Mouse (Mus musculus) hindbrain, embryonic 16.5 days (tissue): ENCODE measurements around the gene Tmem37. TPM values are rescaled to one million over a fixed set of nuclear protein-coding genes. Genes with fewer than 3 reads are reported as not detected.
"Not testable (repeated sequence)": the region's sequence is repeated elsewhere in the genome, so short reads cannot be mapped to it uniquely, and the experiment has no call there.

ENCODE experiments used
- ATAC-seq: fragments of 200-750 bp; cut with Nextera tagmentation; 2 replicates; pipeline ENCODE4 v1.8.0; 2017; ENCODE audit warnings: moderate TSS enrichment, moderate library complexity
- H3K27ac ChIP-seq: fragments of 300-500 bp; sonication (generic); 2 replicates; pipeline ENCODE4 v1.5.1; 2014; ENCODE audit warnings: low read depth, mild to moderate bottlenecking, control low read depth, low read length, moderate library complexity
- H3K27me3 ChIP-seq: fragments of 300-500 bp; sonication (generic); replicated peaks from 2 replicates; pipeline ENCODE4 v1.6.1; 2014; ENCODE audit warnings: low read length; ENCODE audit not compliant: control insufficient read depth, insufficient read depth
- H3K36me3 ChIP-seq: fragments of 300-500 bp; sonication (generic); 2 replicates; pipeline ENCODE4 v1.6.1; 2014; ENCODE audit warnings: mild to moderate bottlenecking, low read length, moderate library complexity, mixed read lengths; ENCODE audit not compliant: control insufficient read depth, insufficient read depth
- H3K4me1 ChIP-seq: fragments of 300-500 bp; sonication (generic); 2 replicates; pipeline ENCODE4 v1.6.1; 2014; ENCODE audit warnings: low read depth, low read length; ENCODE audit not compliant: control insufficient read depth, insufficient read depth
- H3K4me2 ChIP-seq: fragments of 300-500 bp; sonication (generic); 2 replicates; pipeline ENCODE4 v1.6.1; 2014; ENCODE audit warnings: mild to moderate bottlenecking, low read length, control low read depth, moderate library complexity
- H3K4me3 ChIP-seq: fragments of 300-500 bp; sonication (generic); 2 replicates; pipeline ENCODE4 v1.5.1; 2014; ENCODE audit warnings: mild to moderate bottlenecking, low read length, control low read depth, moderate library complexity
- H3K9ac ChIP-seq: fragments of 300-500 bp; sonication (generic); 2 replicates; pipeline ENCODE4 v1.6.1; 2014; ENCODE audit warnings: low read depth, mild to moderate bottlenecking, control low read depth, low read length, moderate library complexity
- H3K9me3 ChIP-seq: fragments of 300-500 bp; sonication (generic); 2 replicates; pipeline ENCODE4 v1.6.1; 2014; ENCODE audit warnings: mild to moderate bottlenecking, low read length, moderate library complexity; ENCODE audit not compliant: control insufficient read depth
- WGBS: fragments of 180-500 bp; shearing (Covaris S2); extraction: QIAGEN DNeasy Blood & Tissue Kit; methylation state at CpG from one replicate; pipeline ENCODE4 v1.1.7; 2014; 5-methylcytosine and 5-hydroxymethylcytosine counted together
- polyA plus RNA-seq: library from polyadenylated mRNA; unstranded; fragments of >200 nt; fragmentation: Nextera tagmentation; extraction: Ambion mirVana; gene quantifications from 2 replicates; pipeline ENCODE4 v1.2.1, GENCODE M21; 2015

Tmem37 gene
- polyA plus RNA-seq, 1 experiment from 2014 or later, result 7.7 TPM

DNA sequence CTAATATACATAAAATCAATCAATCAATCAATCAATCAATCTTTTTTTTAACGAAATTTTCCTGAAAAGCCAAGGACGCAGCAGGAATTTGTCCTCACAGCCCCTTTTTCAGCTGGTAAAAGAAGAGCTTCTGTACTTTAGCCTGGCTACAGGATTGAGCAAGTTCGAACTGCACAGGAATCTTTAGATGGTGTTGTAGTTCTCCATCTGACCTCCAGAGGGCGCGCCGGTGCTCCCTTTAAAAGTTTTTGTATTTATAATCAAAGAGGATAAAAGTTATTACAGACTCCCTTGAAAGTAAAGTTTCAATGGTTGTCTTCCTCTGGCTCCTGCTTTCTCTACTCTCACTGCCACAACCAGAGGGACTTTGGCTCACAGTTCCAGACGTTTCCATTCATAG lies 24.5 kb upstream of the Tmem37 start:
- H3K27me3 ChIP-seq, result no peaks in the 10 kb centered on the region
- H3K36me3 ChIP-seq, result no peaks in the 10 kb centered on the region
- H3K4me3 ChIP-seq, result no peak overlapping the region
- H3K4me2 ChIP-seq, result no peak overlapping the region
- 15% methylated on average over 7 of the region's 7 CpGs for WGBS
- no peak overlapping the region for H3K27ac ChIP-seq
- no peaks in the 10 kb centered on the region for H3K4me1 ChIP-seq
- no peak for ATAC-seq
- H3K9me3 ChIP-seq, result no peaks in the 10 kb centered on the region
- no peak overlapping the region for H3K9ac ChIP-seq

DNA sequence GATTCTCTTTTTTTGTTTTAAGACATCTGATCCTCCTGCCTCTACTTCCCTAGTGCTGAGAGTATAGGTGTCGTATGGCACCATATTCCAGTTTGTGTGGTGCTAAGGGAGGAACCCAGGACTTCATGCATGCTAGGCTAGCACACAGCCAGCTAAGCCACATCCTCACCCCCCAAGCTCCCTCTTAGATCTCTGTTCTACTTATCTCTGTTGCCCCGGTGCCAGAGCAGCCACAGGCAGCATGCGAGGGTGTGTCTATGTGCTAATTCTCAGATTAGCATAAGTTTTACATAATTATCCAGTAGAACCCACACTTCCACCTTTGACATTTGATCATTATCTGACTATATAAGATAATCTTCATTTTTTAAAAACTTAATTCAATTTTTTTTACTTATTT lies 21.0 kb upstream of the Tmem37 start:
- 84% methylated on average over 3 of the region's 3 CpGs for WGBS
- H3K4me2 ChIP-seq, result no peak overlapping the region
- H3K4me3 ChIP-seq, result no peak overlapping the region
- no peak overlapping the region for H3K27ac ChIP-seq
- H3K9ac ChIP-seq, result no peak overlapping the region
- no peaks in the 10 kb centered on the region for H3K27me3 ChIP-seq
- no peaks in the 10 kb centered on the region for H3K36me3 ChIP-seq
- peaks cover 3% of the 10 kb centered on the region; the same call in 1 of the 2 replicates for H3K9me3 ChIP-seq
- H3K4me1 ChIP-seq, result no peaks in the 10 kb centered on the region
- no peak for ATAC-seq

DNA sequence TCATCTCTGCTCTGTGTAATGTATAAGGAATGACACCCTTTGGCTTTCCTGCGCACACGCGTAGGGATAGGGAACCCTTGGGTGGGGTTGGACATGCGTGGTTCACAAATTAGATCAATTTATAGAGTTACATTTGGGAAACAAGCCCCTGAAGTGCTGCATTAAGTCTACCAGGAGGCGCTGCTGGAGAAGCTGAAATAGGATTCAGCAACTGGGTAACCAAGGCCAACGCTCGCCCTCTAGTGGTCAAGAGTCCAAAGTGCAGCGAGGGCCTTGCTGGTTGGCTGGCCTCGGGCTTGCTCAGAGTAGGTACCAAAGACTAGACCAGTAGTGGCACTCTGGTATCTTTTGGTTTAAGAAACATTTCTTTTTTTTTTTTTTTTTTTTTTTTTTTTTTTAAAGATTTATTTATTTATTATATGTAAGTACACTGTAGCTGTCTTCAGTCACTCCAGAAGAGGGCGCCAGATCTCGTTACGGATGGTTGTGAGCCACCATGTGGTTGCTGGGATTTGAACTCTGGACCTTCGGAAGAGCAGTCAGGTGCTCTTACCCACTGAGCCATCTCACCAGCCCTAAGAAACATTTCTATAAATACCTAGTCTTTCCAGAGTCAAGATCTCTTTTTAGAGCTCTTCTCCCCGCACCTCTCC lies 19.7 kb upstream of the Tmem37 start:
- H3K4me3 ChIP-seq, H3K27me3 ChIP-seq, H3K9ac ChIP-seq, H3K4me2 ChIP-seq, H3K4me1 ChIP-seq, H3K9me3 ChIP-seq, H3K36me3 ChIP-seq, H3K27ac ChIP-seq, ATAC-seq: not testable (repeated sequence)
- WGBS, result 58% methylated on average over 11 of the region's 14 CpGs

DNA sequence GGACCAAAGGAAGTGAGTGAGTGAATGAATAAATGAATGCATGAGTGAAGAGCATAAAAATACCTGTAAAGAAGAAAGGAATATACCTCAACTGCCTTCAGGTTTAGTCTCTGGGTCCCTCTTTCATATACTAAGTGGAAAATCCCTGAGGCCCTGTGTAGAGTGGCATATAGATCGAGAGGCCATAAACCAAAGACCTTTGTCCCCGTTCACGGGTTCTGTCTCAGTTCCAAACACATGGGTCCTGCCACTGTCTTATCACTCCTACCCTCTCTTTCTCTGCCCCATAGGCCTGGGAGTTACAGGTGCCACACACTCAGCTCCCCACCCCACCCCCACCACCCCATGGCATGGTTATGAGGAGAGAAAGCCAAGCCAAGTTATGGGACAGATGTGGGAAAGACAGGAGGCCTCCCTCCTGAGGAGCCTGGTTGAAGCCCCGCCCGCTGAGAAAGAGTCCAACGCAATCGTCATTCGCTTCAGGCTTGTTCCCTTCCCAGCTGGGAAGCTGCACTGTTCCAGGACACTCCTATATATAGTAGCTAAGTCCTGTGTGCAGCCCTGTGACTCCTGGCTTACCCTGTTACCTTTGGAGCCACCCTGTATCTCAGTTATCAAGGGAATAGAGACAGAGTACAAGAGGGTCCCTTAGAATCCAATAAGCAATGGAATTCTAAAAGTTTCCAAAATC lies 17.2 kb upstream of the Tmem37 start:
- no peaks in the 10 kb centered on the region for H3K4me1 ChIP-seq
- no peaks in the 10 kb centered on the region for H3K27me3 ChIP-seq
- H3K9ac ChIP-seq, result no peak overlapping the region
- WGBS, result 84% methylated on average over 8 of the region's 8 CpGs
- H3K9me3 ChIP-seq, result peaks cover 3% of the 10 kb centered on the region; the same call in 1 of the 2 replicates
- no peak overlapping the region for H3K4me3 ChIP-seq
- H3K36me3 ChIP-seq, result no peaks in the 10 kb centered on the region
- no peak overlapping the region for H3K27ac ChIP-seq
- no peak for ATAC-seq
- H3K4me2 ChIP-seq, result no peak overlapping the region

DNA sequence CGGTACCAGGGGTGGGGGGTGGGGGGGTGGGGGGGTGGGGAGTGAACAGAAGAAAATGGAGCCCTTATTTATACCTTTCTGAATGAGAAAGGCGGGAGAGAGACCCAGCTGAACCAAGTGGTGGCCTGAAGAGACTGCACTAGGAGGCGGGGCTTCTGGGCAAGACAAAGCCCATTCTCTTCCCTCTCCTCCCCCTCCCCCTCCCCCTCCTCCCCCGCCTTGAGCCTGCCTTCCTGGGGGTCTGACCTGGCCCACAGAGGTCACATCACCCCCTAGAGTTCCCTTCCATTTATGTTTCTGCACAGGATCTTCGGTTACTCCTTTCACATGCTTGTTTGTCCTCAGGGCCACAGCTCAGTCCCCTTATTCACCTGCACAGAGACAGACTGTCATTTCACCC lies 15.3 kb upstream of the Tmem37 start:
- Histone ChIP-seq H3K4me3 (no peak overlapping the region), H3K9ac (no peak overlapping the region), H3K9me3 (peaks cover 3% of the 10 kb centered on the region; the same call in 1 of the 2 replicates), H3K27me3 (no peaks in the 10 kb centered on the region), H3K4me2 (no peak overlapping the region), H3K36me3 (no peaks in the 10 kb centered on the region), H3K27ac (no peak overlapping the region), H3K4me1 (no peaks in the 10 kb centered on the region)
- WGBS, result 7% methylated on average over 4 of the region's 5 CpGs
- ATAC-seq, result no peak

DNA sequence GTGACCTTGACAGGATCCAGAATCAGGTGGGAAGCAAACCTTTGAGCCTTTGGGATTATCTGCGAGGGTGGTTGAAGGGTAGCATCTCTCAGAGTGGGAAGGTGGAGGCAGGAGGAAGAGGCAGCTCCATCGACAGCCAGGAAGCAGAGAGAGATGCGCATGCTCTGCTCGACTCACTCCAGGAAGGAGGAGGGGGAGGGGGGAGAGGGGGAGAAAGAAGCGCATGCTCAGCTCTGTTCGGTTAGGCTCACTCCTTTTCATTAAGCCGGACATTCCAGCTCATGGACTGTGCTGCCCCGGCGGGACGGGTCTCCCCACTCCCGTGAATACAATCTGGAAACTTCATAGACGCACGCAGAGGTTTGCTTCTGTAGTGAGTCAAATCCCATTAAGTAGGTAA lies 12.8 kb upstream of the Tmem37 start:
- no peak overlapping the region for H3K27ac ChIP-seq
- no peaks in the 10 kb centered on the region for H3K36me3 ChIP-seq
- no peak overlapping the region for H3K4me2 ChIP-seq
- H3K9me3 ChIP-seq, result no peaks in the 10 kb centered on the region
- H3K4me3 ChIP-seq, result no peak overlapping the region
- no peaks in the 10 kb centered on the region for H3K27me3 ChIP-seq
- WGBS, result 63% methylated on average over 13 of the region's 13 CpGs
- ATAC-seq, result no peak
- H3K9ac ChIP-seq, result no peak overlapping the region
- no peaks in the 10 kb centered on the region for H3K4me1 ChIP-seq

DNA sequence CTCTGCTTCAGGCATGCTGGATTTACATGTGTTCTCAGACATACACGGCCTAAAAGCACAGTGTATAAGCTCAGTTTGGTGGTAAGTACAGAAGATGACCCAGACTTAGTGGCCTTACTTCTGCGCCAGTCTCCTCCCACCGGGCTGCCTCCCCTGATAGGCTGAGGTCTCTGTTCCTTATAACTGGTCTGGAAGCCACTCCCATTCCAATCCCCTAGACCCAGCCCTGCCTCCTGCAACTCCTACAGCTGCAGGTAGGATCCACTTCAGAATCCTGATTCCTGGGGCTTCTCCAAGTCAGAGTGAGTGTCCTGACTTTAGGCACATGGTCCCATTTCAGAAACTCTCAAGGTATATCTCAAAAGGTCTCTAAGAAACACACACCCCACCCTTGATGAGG lies 11.8 kb upstream of the Tmem37 start:
- H3K4me1 ChIP-seq, result no peaks in the 10 kb centered on the region
- H3K36me3 ChIP-seq, result no peaks in the 10 kb centered on the region
- WGBS, result 71% methylated on average over 3 of the region's 3 CpGs
- ATAC-seq, result no peak
- no peaks in the 10 kb centered on the region for H3K27me3 ChIP-seq
- no peaks in the 10 kb centered on the region for H3K9me3 ChIP-seq
- no peak overlapping the region for H3K4me2 ChIP-seq
- no peak overlapping the region for H3K9ac ChIP-seq
- no peak overlapping the region for H3K27ac ChIP-seq
- no peak overlapping the region for H3K4me3 ChIP-seq

DNA sequence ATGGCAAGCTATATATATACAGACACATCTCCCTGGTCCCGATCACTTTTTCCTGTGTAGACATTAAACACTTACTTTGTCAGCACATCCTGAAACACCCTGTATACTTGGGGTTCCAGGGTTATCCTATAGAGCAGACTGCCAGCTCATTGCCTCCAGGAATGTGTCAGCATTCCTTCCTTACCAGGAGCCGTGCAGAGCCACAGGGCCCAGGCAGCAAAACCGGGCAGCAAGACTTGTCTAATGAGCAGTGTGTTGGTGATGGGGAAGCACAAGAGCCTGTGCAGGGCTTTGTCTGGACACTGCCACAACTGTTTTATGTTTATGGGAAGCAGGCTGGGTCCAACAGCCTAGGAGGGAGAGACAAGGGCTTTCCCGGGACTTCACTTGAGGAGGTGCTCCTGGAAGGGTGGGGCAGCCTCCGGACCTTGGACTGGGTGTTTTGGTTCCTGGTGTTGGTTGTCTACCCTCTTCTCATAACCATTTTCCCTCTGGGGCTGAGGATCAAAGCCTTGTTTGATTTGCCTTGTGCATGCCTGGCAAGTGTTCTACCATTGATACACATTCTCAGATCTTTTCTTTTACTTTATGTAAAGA lies 10.1 kb upstream of the Tmem37 start:
- no peak overlapping the region for H3K4me2 ChIP-seq
- no peak overlapping the region for H3K4me3 ChIP-seq
- WGBS, result 67% methylated on average over 5 of the region's 5 CpGs
- H3K9ac ChIP-seq, result no peak overlapping the region
- no peaks in the 10 kb centered on the region for H3K27me3 ChIP-seq
- no peak for ATAC-seq
- no peaks in the 10 kb centered on the region for H3K4me1 ChIP-seq
- no peak overlapping the region for H3K27ac ChIP-seq
- no peaks in the 10 kb centered on the region for H3K36me3 ChIP-seq
- H3K9me3 ChIP-seq, result no peaks in the 10 kb centered on the region

DNA sequence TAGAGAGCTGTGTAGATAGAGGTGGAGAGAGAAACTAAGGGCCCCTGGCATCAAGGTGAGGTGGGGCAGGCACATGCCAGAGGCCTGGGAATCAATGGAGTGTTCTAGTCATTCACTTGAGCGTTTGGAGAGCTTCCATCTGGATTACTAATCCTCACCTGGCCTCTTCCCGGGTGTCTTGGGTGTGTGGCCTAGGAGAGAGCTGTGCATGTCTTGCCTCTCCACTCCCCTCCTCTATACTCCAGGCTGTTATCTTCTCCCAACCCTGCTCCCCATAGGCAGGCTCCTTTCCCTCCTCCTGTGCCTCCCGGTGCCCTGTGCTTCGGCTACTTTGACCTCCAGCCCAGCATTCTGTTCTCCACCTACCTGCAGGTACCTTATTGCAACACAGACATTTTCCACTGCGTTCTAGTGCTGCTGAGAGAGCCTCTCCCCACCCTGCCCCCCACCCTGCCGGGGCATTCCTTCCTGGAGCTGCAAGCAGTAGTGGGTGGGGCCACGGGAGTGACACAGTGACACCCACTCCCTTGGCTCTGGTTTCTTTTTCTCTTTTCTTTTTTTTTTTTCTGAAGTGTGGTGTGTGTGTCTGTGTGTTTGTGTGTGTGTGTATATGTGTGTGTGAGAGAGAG lies 9.2 kb upstream of the Tmem37 start:
- H3K36me3 ChIP-seq, result no peaks in the 10 kb centered on the region
- no peak overlapping the region for H3K9ac ChIP-seq
- no peaks in the 10 kb centered on the region for H3K27me3 ChIP-seq
- WGBS, result 50% methylated on average over 7 of the region's 7 CpGs
- H3K4me1 ChIP-seq, result no peaks in the 10 kb centered on the region
- no peak for ATAC-seq
- H3K27ac ChIP-seq, result no peak overlapping the region
- no peak overlapping the region for H3K4me3 ChIP-seq
- no peaks in the 10 kb centered on the region for H3K9me3 ChIP-seq
- no peak overlapping the region for H3K4me2 ChIP-seq
